Mouse (Mus musculus) regulatory T cell (primary cell): ENCODE results near the gene Larp1.

ENCODE experiments used
- in situ Hi-C: fragments of 300-600 bp; cut with MboI, MseI; formaldehyde crosslinking; loops from one replicate; pipeline ENCODE4 v1.15.1; 2025; ENCODE audit warnings: high pct_unique_total_duplicates

Larp1 gene

DNA sequence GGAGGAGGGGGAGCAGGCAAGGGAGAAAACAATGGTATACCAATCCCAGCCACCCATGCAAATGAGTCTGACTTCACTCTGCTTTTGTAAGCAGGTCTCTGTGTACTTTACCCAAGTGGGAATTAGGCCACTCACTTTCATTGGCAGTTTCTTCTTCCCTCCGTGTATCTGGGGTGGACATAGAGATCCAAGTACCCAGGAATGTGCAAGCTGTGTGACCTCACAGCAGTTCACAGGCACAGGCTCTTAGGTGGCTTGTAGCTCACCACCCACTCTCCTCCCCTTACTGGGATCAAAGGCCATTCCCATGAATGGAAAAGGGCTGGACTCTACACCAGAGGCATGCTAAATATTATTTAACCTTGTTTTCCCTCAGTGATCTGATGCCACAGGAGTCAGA is 10.0 kb upstream of the Larp1 start:
- in situ Hi-C loops, result no loop called here

DNA sequence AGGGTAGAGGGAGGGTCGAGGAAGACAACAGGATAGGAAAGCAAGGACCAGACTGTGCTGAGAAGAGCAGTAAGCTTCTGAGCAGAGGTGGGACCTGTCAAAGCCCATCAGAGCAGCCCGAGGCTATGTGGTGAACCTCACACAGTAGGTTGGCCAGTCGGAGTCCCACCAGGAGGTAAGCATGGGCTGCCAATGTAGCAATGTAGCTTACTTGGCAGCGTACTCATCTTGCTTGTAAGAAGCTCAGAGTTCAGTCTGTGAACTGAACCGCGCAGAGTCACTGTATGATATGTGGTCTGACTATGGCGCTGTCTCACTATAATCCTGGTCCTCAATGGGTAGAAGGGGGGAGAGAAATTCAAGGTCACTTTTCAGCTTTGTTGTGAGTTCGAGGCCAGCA is 5.7 kb upstream of the Larp1 start:
- in situ Hi-C loops, result loop anchor here (5.0 kb wide), 1 partner anchor 36 kb away; no protein-coding TSS in a partner anchor

DNA sequence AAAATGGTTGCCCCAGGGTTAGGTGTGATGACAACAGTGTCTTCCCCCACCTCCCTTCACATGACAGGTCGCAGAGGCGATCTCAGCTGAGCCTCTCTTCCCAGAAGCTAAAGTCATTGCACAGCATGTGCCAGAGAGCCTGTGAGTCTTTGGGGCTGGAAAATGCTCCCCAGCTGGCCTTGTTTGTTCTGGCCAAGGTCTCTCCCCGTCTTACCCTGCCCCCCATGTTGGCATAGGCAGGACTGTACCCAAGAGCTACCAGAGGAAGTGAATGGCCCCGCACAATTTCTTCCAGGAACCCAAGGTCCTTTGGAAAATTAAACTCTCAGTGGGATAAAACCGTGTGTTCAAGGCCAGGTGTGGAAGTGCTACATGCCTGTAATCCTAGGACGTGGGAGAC is 5.1 kb upstream of the Larp1 start:
- in situ Hi-C loops, result loop anchor here (5.0 kb wide), 1 partner anchor 36 kb away; no protein-coding TSS in a partner anchor

DNA sequence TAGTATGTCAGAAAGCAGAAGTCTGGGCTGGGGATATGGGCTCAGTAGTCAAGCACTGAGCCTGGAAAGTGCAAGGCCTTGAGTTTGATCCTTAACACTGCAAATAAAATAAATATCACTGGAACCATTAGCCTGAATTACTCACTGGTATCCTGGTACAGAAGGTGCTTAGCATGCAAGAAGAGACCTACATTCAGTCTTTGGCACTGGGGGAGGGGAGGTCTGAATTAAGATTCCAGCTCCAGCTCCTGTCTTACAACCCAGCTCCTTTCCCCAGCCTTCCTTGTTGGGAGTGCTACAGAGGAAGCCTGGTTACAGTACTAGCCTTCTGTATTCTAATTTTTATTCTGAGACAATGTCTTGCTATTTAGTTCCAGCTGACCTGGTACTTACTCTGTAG is 3.8 kb upstream of the Larp1 start:
- in situ Hi-C loops, result no loop called here

DNA sequence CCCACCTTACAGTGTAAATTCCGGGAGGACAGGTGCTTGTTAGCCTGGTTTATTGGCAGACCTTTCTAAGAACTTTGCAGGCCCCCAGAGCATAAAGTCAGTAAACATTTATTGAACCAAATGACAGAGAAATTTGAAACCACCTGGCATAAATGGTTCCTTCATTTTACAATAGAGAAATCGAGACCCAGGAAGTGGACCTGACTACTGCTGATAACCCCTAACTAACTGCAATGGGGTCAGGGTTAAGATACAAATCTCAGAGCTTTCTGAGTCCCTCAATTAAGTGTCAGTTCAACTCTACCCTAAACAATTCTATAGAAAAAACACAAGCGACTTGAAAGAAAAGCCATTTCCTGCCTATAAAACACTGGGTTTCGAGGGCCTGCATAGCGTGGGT is 851 bp upstream of the Larp1 start:
- in situ Hi-C loops, result no loop called here

DNA sequence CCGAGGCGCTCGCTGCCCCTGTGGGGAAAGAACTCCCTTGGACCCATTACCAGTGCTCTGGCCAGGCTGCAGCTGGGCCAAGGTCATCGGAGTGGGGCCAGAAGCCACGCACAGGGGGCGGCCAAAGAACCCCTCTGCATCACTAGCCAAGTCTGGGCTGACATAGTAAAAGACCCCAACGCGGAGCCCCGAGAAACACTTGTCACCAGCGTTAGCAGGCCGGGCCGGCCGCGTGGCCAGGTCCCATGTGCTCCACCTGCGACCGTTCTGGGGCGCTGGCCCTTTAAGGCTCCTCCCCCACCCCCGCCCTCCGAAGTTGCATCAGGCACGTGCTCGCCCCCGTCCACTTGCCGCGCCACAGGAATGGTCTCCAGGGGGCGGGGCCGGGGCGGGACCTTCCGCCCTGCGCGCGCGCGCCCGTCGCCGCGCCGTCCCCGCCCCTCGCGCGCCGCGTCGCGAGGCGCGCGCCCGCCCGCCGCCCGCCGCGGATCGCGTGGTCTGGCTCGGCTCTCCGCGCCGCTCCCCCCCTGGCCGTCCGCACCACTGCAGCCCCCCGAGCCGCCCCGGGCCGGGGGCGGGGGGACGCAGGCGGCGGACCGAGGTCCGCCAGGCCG is 320 bp upstream of the Larp1 start:
- in situ Hi-C loops, result no loop called here

DNA sequence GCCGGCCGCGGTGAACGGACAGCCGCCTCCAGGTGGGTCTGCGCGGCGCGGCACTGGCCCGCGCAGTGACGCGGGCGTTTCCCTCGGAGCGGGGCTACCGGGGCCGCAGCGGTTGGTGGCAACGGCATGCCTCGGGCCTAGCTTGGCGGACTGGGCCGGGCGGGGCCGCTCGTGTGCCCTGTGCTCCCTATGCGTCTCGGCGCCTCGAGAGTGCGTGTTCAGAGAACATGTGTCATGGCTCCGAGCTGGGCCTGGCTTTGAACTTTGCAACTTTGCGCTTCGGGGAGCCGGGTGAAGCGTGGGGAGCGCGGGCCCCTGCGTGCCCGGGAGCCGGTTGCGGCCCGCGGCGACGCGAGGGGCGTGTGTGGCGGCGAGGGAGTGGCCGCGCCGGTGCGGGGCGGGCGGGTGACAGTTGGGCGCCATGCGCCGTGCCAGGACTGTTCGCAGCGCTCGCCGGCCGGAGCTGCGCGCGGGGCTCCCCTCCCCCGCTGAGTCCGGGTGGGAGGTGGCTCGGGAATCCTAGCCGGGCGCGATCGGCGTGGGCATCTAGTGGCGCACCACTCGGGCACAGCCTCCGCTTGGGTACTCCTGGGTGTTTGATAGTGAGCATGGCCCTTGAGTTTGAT is 765 bp downstream of the Larp1 start:
- in situ Hi-C loops, result no loop called here

DNA sequence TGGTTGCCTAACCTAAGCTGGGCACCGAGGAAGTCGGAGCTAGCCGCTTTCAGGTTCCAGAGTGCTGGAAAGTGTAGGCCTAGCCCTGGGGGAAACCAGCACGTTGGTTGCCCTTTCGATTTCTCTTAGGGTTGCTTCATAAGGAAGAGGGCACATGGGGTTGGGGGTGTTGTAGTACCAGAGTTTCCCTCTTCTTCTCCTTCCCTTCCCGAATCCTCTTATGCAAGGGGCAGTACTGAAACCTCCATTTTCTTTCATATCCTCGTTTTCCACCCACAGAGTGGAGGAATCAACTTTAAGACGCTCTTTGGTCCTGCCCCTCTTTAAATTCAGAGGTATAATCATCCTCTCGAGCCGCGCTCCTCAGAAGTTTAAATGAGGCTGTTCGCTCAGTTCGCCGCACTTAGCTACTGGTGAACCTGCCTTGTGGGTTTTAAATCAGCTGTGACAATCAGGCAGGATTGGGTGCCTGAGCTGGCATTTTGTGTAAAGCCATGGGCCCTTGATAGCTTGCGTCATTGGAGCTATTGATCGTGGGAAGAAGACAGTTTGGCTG is 1.4 kb downstream of the Larp1 start:
- in situ Hi-C loops, result no loop called here

DNA sequence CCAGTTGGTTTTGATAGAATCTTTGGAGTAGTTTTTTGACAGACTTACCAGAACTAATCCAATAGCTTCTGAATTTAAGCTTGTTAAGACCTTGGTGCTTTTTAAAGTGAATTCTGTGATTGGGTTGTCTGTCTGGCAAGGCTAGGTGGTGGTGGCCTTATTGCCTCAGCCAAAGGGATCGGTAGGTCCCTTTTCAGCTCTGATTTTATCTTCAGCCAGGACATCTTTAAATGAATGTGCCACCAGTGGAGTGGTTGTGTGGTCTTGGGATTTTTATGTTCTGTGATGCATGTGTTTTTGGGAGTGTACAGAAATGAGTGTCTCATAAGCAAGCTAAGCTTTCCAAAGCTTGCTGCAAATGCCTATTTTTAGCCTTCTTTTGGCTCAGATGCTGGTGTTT is 2.1 kb downstream of the Larp1 start:
- in situ Hi-C loops, result no loop called here

DNA sequence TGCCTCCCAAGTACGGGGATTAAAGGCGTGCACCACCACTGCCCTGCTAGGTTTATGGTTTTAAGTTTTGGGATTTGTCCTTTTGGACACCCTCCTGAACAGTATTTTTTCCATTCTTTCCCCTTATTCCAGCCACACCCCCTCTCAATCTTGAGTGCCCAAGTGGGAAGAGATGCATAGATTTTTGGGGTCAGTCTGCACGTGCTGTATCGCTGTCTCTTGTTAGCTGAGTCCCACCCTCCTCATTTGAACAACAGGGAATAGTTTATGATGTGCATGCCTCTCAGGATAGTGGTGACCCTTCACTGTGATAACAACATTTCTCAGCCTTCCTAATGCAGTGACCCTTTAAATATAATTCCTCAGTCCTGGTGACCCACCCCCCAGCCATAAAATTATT is 2.9 kb downstream of the Larp1 start:
- in situ Hi-C loops, result no loop called here

DNA sequence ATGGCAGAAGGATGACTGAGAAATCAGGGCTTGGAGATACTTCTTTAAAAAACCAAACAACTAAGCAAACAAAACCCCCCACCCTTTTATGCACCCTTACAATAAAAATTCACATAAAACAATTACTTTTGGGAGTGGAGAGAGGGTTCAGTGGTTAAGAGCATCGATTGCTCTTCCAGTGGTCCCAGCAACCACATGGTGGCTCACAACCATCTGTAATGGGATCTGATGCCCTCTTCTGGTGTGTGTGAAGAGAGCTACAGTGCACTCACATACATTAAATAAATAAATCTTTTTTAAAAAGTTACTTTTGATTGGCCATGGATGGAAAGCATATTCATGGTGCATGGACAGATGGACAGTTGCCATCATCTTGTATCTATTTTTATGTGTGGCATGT is 3.8 kb downstream of the Larp1 start:
- in situ Hi-C loops, result no loop called here

DNA sequence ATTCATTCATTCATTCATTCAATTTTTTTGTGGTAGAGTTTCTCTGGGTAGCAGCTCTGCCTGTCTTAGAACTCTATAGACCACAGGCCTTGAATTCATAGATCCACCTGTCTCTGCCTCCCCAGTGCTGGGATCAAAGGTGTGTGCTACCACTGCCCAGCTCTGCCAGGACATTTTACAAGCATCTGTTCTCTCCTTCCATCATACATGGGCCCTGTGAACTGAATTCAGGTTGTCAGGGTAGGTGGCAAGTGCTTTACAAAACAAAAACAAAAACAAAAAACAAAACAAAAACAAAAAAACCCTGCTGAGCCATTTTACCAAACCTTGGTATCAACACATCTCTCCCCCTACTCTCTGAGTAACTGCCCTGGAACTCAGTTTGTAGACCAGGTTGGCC is 4.2 kb downstream of the Larp1 start:
- in situ Hi-C loops, result no loop called here

DNA sequence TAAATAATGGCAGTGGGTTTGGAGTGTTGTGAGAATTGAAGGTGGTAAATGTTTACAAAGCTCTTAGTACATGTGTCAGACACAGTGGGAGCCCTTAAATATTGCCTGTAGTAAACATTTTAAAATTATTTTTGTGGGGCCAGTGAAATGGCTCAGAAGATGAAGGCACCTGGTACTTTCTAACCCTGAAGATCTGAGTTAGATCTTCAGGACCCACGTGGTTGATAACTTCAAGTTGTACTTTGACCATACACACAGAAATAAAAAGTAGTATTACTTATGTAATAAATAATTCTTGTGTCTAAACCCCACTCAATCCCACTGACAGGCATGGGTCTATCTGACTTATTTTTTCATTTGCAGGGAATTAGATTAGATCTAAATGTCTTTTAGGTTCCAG is 5.7 kb downstream of the Larp1 start:
- in situ Hi-C loops, result no loop called here

DNA sequence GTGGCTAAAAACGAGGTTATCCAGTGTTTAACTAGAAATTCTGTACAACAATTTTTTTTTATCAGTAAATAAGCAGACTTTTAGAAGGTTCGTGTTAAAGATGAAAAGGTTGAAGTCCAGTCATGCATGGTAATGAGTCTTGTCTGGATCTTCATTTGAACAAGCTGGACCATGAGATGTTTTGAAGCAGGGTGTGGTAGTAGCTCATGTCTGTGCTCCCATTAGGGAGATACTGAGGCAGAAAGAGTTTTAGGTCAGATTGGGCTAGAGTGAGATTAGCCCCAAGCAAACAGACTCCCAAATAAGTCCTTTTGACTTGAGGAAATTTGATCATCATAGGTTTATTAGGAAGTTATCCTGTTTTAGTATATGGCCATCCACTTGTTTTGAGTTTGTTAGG is 6.5 kb downstream of the Larp1 start:
- in situ Hi-C loops, result no loop called here

DNA sequence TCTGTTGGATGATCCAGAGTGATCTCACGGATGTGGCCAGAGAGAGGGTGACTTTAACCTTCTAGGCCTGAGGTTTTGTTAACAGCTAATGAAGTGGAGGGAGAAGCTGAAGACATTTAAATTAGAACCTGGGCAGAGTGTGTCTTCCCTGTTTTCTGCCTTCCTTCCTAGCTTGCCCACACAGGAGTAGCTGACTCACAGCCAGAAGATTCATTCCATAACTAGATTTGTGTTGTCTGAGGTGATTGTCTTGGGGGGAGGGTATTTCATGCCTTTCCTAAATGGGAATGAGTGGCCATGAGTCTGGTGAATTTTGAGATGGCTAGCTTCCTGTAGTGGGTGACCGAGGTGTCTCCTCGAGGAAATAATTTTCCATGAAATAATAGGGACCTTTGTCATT is 7.5 kb downstream of the Larp1 start:
- in situ Hi-C loops, result no loop called here

DNA sequence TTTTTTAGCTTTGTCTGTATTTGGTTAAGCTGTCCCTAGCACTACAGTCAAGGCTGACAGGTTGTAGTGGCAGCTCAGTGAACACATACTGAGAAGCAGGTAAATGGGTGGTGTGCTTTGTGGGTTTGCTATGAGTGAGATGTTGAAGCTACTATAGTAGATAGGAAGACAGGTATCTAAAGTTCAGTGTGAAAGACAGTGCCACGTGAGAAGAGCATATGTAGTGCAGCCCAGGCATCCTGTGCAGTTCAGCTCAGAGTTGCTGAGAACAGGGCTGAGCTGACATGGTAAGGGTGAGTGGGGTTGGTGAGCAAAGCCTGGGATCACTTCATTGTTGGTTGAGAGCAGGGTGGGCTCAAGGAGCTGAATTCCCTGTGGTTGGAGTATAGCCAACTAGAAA is 8.6 kb downstream of the Larp1 start:
- in situ Hi-C loops, result no loop called here

DNA sequence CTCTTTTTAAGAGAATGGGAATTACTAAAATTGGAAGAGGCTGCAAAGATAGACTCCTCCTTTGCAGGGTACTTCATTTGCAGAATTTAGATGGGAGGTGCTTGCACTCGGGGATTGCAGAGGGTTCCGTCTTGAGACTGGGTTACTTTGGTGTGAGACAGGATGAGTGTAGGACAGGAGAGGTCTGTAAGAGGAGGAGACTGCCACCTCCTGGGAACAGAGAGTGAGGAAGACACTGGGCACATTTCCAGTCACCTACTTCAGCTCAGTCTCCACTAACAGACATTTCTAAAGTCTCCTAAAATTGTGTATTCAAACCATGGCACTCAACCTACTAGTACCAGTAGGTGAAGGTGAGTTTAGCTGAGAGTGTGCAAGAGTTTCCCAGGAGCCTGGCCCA is 9.4 kb downstream of the Larp1 start:
- in situ Hi-C loops, result no loop called here

DNA sequence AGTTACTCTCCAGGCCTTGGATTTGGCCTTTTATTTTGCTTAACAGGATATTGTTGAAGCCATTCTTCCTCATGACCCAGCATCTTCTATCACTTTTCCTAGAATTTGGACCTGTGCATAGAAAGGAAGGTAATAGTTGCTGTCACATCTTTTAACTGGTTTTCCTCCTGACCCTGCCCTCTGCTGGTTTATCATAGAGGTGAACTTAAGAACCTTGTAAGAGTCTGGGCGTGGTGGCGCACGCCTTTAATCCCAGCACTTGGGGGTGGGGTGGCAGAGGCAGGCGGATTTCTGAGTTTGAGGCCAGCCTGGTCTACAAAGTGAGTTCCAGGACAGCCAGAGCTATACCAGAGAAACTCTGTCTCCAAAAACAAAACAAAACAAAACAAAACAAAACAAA is 9.8 kb downstream of the Larp1 start:
- in situ Hi-C loops, result no loop called here

DNA sequence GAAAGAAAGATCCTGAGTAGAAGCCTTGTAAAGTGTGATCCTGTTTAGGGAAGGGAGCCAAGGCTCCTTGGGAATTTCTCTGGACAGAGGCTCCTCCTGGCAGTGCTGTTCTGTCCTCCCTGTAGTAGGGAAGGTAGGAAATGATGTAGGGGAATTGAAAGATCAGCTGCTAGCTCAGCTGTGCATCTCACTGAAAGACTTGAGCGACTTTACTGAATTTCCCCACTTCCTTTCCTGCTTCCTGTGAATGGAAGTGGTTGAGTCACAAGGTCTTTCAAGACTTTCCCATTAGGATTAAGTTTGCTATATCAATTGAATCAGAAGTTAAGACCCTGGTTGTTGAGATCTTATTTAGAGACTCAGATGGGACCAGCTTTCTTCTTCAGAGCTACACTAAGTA is 12.2 kb downstream of the Larp1 start:
- in situ Hi-C loops, result no loop called here

DNA sequence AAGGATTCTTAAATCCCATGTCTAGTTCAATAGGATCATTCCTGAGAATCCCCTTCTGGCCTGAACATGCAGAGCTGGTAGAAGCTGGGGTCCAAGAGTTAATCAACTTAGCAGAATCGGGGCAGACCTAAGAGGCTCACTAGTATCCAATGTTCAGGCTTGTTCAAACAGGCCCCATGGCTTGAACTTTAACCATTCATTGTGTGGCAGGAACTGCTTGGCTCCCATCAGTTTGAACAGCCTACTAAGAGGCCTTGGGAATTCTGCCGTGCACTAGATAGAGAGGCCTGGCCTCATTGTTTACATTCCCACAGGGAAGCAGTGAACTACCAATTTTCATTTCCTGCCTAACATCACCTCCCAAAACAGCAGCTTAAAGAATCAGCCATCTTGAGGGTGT is 12.8 kb downstream of the Larp1 start:
- in situ Hi-C loops, result no loop called here

DNA sequence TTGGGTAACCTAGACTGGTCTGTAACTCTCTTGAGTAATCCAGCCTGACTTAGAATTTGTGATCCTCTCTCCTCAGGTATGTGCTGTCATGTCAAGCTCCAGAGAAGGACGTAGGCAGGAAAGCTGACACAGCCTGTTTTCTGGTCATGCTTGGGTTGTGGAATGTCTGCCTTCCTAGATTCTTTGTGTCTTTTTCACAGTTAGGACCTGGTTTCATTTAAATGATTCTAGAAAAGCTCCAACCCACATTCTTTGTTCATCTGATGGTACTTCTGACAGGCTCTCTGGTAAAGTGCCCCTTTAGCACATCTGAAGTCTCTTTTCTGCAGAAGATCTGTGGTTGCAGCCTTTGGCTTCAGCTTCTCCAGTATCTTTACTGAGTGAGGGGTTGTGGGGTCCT is 15.4 kb downstream of the Larp1 start:
- in situ Hi-C loops, result no loop called here

DNA sequence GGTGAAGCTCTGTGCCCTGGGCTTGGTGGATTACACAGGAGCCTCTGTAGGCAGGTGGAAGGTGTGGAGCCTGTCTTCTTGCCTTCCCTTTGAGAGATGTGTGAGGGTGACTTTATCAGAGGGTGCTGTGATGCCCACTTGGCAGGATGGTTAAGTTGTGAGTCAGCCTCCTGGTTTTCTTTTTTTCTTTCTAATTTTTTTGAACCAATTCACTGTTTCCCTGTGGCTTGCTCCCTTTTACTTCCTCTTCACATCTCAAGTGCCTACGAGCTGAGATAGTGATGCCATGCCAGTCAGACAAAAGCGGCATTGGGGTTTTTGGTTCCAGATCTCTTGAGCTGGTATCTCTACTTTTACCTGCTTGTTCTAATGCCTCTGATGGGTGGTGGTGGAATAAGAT is 15.8 kb downstream of the Larp1 start:
- in situ Hi-C loops, result no loop called here

DNA sequence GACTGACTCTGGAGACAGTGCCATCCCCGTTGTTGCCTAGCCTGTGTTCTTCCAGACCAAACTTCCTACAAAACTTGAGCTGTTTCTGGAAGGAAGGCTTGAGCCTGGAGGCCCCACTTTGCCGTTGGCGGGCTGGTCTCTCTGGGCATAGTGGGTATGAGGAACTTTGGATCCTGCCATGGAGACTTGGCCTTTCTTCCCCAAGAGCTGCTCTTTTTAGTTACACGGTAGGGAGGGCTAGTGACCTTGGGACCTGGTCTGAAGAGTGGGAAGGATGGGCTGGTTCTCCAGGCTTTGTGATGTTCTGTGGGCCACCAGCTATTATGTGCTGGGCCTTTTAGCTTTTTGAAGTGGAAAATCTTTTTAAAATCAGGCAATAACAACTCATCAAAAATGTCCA is 17.0 kb downstream of the Larp1 start:
- in situ Hi-C loops, result no loop called here

DNA sequence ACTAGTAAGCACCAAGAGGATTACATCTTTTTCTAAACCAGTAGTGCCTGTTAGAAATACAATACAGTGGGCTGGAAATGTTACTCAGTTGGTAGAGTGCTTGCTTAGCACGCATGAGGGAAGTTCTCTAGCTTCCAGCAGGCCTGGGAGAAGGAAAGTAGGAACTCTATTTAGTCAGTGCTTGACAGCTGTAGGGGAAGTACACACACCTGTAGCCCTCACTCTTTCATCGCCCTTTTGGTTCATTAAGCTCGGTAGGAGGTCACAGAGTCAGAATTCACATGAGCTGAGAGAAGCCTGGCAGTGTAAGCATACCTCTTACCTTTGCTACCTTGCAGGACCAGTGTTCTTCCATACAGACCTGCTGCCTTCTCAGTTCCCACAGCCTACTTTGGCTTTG is 17.5 kb downstream of the Larp1 start:
- in situ Hi-C loops, result no loop called here
